In the genomic region with DNA sequence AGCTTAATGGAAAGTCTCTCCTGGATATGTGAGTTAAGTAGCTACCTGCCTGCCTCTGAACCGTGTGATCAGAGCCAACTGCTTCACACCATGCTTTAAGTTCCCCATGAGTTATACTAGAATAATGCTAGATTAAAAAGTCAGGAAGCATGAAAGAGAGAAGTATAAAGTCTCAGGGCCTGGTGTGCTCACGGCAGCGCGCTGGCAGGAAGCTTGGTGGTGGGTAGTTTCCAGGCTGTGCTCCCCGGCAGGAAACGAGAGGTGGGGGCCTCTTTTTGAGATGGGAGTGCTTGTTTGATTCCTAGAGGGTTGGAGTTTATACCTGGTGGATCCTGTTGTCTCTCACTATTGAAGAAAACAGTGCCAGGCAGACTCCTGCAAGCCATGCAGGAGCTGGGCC, we compare ENCODE assay signal across 28 mouse cellular contexts. TPM values are rescaled to one million over a fixed set of nuclear protein-coding genes. Genes with fewer than 3 reads are reported as not detected.
DNase-seq lines count a peak whose midpoint lies in the region; ATAC-seq lines count a peak whose summit lies in the region.
"Had no signal": no experiment of that assay in that cellular context is flagged by ENCODE, and none has a peak within 500 bp of the region (broad histone marks: within the 10 kb centered on the region; RNA-seq: fewer than 3 reads in every experiment).

No protein-coding gene starts in this region.

- no peak overlapping the region for H3K4me3 ChIP-seq in midbrain, embryonic 11.5 days (ENCODE audit: low read depth, low read length)
- H3K4me3 ChIP-seq: forebrain, embryonic 10.5 days; forebrain, embryonic 13.5 days; heart, embryonic 10.5 days; heart, embryonic 13.5 days; hindbrain, embryonic 10.5 days; hindbrain, embryonic 13.5 days; intestine, embryonic 15.5 days had no signal

- H3K4me2 ChIP-seq in midbrain, embryonic 11.5 days, result no peak overlapping the region
- H3K4me2 ChIP-seq: forebrain, embryonic 13.5 days; heart, embryonic 13.5 days; hindbrain, embryonic 13.5 days; intestine, embryonic 15.5 days had no signal

- WGBS in midbrain, embryonic 11.5 days, result 83% methylated on average over 6 of the region's 6 CpGs

- H3K4me1 ChIP-seq in midbrain, embryonic 11.5 days (ENCODE audit: control insufficient read depth, insufficient read depth, low read length), result no peaks in the 10 kb centered on the region
- H3K4me1 ChIP-seq: forebrain, embryonic 10.5 days; forebrain, embryonic 13.5 days; heart, embryonic 10.5 days; hindbrain, embryonic 10.5 days; hindbrain, embryonic 13.5 days; intestine, embryonic 15.5 days had no signal

- intact Hi-C loops in heart, postnatal 25 days (cut with DNase I), result no loop called here

- no peaks in the 10 kb centered on the region for H3K27me3 ChIP-seq in midbrain, embryonic 11.5 days (ENCODE audit: control insufficient read depth, insufficient read depth, low read length)
- H3K27me3 ChIP-seq: forebrain, embryonic 13.5 days; heart, embryonic 13.5 days; hindbrain, embryonic 13.5 days; intestine, embryonic 15.5 days had no signal

- DNase-seq in CD4-positive helper T cell, adult 2 months (ENCODE audit: low read depth, low spot score), result peak; percentile 28
- no peak for DNase-seq in testis, postnatal 14 days (ENCODE audit: low spot score)
- no peak for DNase-seq in spleen, adult 12 weeks (ENCODE audit: low spot score)
- DNase-seq in midbrain, embryonic 11.5 days (ENCODE audit: low spot score, missing footprints), result no peak
- no peak for DNase-seq in heart, postnatal 25 days (ENCODE audit: low spot score)
- DNase-seq: adrenal gland, postnatal 10 days; adrenal gland, postnatal 36 days; cerebellum, adult 11 months; cerebellum, adult 2 months; cerebellum, adult 9-11 months; cerebellum, postnatal 36 days; gastrocnemius, postnatal 10 days; gastrocnemius, postnatal 36 days; heart, adult 18-20 months; heart, postnatal 14 days; kidney, adult 11 months had no signal

- H3K36me3 ChIP-seq in midbrain, embryonic 11.5 days (ENCODE audit: control insufficient read depth, insufficient read depth, low read length), result peaks cover 11% of the 10 kb centered on the region; the same call in 1 of the 2 replicates

- H3K9ac ChIP-seq in midbrain, embryonic 11.5 days (ENCODE audit: low read length), result no peak overlapping the region
- H3K9ac ChIP-seq: forebrain, embryonic 13.5 days; heart, embryonic 13.5 days; hindbrain, embryonic 13.5 days; intestine, embryonic 15.5 days had no signal

- H3K27ac ChIP-seq in midbrain, embryonic 11.5 days (ENCODE audit: low read depth, low read length), result no peak overlapping the region
- H3K27ac ChIP-seq: forebrain, embryonic 10.5 days; forebrain, embryonic 13.5 days; heart, embryonic 10.5 days; heart, embryonic 13.5 days; hindbrain, embryonic 10.5 days; hindbrain, embryonic 13.5 days; hindbrain, postnatal 0 days; intestine, embryonic 15.5 days had no signal

- H3K9me3 ChIP-seq in midbrain, embryonic 11.5 days (ENCODE audit: control insufficient read depth, low read length), result no peaks in the 10 kb centered on the region
- H3K9me3 ChIP-seq: forebrain, embryonic 10.5 days; forebrain, embryonic 13.5 days; heart, embryonic 10.5 days; heart, embryonic 13.5 days; hindbrain, embryonic 13.5 days; intestine, embryonic 15.5 days had no signal

- peak; percentile 97 for ATAC-seq in activated CD4-positive, CD25-positive, alpha-beta regulatory T cell, adult 4 months
- peak; percentile 83 to 88 for ATAC-seq in hematopoietic stem cell, adult 5-6 weeks (replicated peaks in 1 of 2; ENCODE audit: insufficient read depth in 1 of 2, low FRiP score in 2 of 2, low TSS enrichment in 1 of 2, low read depth in 1 of 2, poor library complexity in 2 of 2, severe bottlenecking in 2 of 2)
- ATAC-seq in megakaryocyte progenitor cell, adult 5-6 weeks (replicated peaks; ENCODE audit: poor library complexity), result peak; percentile 29; the same call in 1 of the 2 replicates
- ATAC-seq in midbrain, embryonic 11.5 days (ENCODE audit: low FRiP score), result no peak
- ATAC-seq: forebrain, embryonic 13.5 days; forebrain, embryonic 16.5 days; hindbrain, postnatal 0 days; intestine, embryonic 15.5 days had no signal

RNA-seq across cellular contexts. Expression of a gene that starts 19.3 kb away (rescaled TPM):
- 10 to 100 TPM; 30.0 to 32.6 TPM for polyA plus RNA-seq in activated CD4-positive, CD25-positive, alpha-beta regulatory T cell, adult 4 months (2017; shearing (Covaris generic))
- 22.1 and 48.8 TPM in 2 replicates for total RNA-seq in hematopoietic stem cell, adult 5-6 weeks (2017)
- 51.8 and 56.9 TPM in 2 replicates for total RNA-seq in megakaryocyte progenitor cell, adult 5-6 weeks (2015)
- total RNA-seq in megakaryocyte progenitor cell, adult 5-6 weeks (2017), result 25.2 and 34.4 TPM in 2 replicates
- polyA plus RNA-seq in midbrain, embryonic 11.5 days (2014; fragmentation: Nextera tagmentation; extraction: Ambion mirVana), result 37.5 and 40.4 TPM in 2 replicates
- total RNA-seq in heart, postnatal 25 days (2021), result 10 to 100 TPM; 10.5 to 11.1 TPM

RNA-seq across cellular contexts. Expression of a gene that starts 54.4 kb away (rescaled TPM):
- polyA plus RNA-seq in activated CD4-positive, CD25-positive, alpha-beta regulatory T cell, adult 4 months (2017; shearing (Covaris generic)), result not detected
- total RNA-seq in hematopoietic stem cell, adult 5-6 weeks (2017), result 0.13 TPM in 1 of 2 replicates, not detected in the other
- not detected in 2 replicates for total RNA-seq in megakaryocyte progenitor cell, adult 5-6 weeks (2015)
- total RNA-seq in megakaryocyte progenitor cell, adult 5-6 weeks (2017), result not detected in 2 replicates
- polyA plus RNA-seq in midbrain, embryonic 11.5 days (2014; fragmentation: Nextera tagmentation; extraction: Ambion mirVana), result 14.1 and 15.7 TPM in 2 replicates
- 10 to 100 TPM; 46.8 to 75.2 TPM for total RNA-seq in heart, postnatal 25 days (2021)

Comparison
In these comparisons a context has a peak if more than half of its experiments do, and no peak if none do; other contexts are left out.
1. RNA of a gene that starts 54.4 kb away (total RNA-seq): 46.8 to 75.2 TPM in heart, postnatal 25 days; 0.13 TPM in hematopoietic stem cell, adult 5-6 weeks and not detected in megakaryocyte progenitor cell, adult 5-6 weeks; every median in the first group is over 10 times any median in the second.